Mouse (Mus musculus) heart, postnatal 0 days (tissue): ENCODE results near the gene Vat1l.

Experiments used
- CTCF ChIP-seq: IDR thresholded peaks from 2 replicates; pipeline ENCODE4 v1.5.1; 2016; ENCODE audit warnings: antibody characterized with exemption, control low read depth, low read depth
- EP300 ChIP-seq: IDR thresholded peaks from 2 replicates; pipeline ENCODE4 v1.6.1; 2016; ENCODE audit warnings: antibody characterized with exemption, low read depth

DNA sequence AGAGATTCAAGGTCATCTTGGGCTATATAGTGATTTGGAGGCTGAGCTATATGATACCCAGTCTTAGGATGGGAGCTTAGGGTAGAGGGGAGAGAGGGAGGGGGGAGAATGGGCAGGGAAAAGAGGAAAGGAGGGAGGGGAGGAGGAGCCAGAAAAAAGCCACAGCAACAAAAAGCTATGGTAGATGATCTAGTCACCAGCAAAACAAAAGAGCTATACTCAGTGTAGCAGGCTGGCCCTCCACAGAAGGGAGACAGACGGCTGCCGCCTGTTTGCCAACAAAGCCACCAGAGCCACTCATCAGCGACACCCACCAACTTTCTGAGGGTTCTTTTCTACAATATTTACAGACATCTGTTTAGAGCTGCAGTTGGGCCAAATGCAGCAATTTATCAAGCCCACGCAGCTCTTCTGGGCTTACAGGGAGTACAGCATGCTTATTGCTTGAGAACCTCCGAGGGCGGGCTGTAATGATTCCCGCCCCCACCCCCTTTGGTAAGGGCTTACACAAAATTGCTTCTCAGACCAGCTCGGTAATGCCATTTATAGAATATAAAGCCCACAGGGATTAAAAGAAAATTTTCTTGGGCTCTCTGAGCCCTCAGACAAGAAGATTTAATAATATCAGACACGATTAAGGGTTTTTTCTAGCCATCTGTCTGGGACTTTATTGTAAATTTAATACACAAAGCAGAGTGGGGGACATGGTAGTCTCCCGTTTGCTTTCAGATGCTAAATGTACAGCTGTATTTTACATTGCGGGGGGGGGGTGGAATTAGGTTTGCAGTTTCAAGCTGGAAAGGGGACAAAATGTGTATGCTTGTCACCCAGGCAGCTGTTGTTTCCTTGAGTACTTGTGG is 89.7 kb downstream of the Vat1l start:
- no peak for TF ChIP-seq CTCF
- no peak for TF ChIP-seq EP300
